Mouse (Mus musculus) layer of hippocampus, adult 11-12 months (tissue): ENCODE data around the gene Usb1.

Experiments
- DNase-seq: peaks from one replicate; pipeline ENCODE4 v3.0.0; 2022; ENCODE audit warnings: low spot score

The Usb1 gene

DNA sequence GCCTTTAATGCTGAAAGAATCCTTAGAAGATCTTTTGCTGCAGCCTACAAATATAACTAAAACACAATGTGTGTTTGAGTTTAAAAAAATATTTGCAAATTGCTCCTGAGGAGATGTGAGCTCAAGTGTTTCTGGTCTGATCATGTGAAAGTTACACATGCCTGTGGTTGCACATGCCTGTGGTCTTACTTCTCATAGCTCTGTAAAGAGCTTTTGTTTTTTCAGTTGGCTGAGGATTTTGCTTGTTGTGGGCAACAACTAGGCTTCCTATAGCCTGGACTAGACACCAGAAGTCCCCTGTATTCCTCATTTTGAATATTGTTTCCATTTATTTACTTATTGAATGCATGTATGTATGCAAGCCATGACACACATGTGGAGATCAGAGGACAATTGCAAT is 4.3 kb downstream of the Usb1 start:
- DNase-seq = no peak

DNA sequence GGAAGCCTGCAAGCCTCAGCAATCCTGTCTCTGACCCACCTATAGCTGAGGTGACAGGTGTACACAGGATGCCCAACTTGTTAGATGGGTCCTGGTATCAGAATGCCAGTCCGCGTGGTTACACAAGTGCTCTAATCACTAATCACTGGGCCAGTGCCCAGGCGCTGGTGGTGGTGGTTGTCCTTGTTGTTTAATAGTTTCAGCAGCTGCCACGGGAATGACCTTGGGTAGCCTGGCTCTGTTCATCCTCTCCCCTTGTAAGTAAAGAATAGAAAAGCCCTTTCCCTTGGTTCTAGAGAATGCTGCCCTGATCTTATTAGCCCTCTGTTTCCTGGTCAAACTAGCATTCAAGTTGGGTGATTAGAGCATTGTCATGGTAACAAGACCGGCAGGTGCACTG is 9.6 kb downstream of the Usb1 start:
- DNase-seq = no peak

DNA sequence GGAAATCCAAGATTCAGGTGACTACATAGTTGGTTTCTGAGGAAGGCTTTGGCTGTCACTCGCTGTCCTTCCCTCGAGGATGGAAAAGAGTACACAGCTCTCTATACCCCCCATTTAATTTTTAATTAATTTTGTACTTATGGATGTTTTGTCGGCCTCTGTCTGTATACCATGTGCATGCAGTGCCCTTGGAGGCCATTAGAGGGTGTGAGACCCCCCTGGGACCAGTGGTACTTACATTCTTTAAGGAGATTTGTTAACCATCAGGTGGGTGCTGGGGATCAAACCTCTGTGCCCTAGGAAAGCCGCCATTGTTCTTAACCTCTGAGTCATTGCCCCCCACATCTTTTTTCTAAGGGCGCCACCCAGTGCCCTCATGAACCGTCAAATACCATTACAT is 12.6 kb downstream of the Usb1 start:
- DNase-seq = no peak

DNA sequence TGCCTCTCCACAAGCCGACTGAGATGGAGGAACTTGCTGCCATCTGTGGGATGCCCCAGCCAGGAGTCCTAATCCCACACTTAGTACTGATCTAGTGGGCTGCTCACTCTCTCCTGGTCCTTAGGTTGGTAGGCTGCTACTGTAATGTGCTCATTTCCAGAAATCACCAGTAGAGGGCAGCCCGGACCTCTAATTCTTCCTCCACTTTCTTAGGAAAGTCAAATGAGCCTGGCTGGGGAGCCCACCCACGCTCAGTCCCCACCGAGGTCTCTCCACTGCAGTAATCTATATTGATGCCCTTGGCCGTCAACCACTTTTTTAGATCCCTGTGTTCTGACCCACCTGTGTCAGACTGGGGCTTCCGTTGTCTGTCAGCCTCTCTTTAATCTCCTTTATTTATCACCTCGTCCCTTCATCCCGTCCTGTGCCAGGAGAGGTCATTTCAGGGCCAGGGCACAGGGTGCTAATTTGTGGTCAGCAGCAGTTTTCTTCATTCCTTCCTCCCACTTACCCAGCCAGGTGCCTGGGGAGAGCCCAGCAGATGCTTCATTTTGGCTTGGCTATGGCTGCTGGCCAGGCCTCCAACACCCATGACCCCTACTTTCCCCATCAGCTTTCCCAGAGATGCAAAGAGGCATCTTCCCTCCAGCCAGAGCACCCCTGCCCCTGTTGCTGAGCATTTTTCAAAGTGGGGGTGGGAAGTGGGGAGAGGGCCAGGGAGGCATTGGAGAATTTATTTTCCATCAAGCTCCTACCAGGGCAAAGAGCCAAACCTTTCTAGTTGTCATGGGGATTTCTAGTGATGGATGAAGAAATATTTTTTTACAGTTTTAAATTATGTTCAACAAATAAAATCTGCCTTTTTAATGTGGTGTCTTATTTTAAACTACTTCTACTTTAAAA is 14.8 kb downstream of the Usb1 start:
- DNase-seq = peak; percentile 85

DNA sequence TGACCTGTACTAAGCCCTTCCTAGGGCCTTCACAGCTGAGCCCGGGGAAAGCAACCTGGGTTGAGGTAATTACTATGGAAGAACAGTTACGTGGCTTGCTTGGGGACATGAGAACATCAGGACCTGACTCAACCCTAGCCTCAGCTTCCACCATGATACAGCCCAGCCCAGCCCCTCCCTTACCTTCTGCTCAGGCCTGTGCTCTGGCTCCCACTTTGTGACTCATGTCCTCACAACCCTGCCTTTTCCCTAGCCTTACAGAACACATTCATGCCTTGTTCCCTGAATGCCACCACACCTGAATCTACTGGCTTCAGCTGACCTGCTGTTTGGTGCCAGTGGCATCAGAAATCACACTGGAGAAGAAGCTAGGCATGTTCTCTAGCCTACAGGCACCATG is 16.3 kb downstream of the Usb1 start:
- DNase-seq = no peak

DNA sequence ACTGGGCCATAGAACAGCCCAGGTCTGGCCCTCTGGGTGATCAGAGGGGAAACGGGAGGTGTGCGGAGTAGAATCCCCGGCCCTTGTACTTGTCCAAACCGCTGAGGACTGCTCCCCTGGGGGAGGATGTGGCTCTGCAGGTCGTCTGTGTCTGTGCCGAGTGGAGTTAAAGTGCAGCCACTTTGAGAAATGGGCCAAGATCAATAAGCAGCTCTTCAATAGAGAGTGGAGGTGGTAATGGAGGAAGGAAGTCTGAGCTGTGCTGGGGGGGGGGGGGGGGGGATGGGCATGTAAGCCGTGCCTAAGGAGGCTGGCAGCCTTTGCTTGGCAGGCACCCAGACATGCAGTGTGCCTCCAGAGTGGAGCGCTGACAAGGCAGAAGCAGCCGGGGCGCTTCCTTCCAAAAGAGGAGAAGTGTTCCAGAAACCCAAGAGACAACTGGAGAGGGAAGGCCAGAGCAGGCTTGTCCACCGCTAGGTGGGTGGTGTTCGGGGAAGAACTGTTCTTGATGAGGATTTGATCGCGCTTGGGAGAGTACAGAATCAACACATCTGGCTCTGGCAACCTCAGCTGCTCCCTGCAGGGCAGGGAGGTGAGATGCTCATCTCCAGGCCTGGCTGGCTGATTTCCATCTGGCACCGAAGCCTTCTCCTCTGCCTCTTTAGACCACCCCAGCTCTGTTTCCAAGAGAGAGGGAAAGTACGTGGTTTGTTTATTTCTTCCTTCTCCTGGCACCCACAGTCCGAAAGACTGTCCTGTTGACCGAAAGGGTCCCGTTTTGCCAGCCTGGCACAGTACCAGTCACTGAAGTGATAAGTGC is 16.9 kb downstream of the Usb1 start:
- peak; percentile 81 for DNase-seq

DNA sequence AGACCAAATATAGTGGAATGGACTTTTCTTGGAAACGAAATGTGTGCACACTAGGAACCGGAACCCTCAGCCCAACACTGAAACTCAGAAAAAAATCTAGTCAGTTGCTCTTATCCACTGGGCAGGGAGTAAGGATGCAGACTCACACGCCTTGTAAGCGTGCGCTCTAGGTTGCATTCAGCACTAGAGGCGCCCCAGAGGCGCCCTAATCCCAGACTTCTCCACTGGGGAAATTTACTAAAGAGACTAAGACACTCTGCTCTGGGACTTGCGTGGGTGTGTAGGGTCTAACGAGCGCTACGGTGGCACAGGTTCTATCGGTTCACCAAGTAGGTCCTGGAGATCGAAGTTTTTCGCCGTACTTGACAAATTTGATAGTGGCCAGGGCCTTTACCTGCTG is 19.4 kb downstream of the Usb1 start:
- no peak for DNase-seq

- peak; percentile 62 for DNase-seq
Measured at GRCm38 (mm10) chr8:95352151-95352870, 20.2 kb downstream of the Usb1 start, which contains the start of gene Mmp15. Gene Mmp15, plus strand, starts transcription at chr8:95352268.

DNA sequence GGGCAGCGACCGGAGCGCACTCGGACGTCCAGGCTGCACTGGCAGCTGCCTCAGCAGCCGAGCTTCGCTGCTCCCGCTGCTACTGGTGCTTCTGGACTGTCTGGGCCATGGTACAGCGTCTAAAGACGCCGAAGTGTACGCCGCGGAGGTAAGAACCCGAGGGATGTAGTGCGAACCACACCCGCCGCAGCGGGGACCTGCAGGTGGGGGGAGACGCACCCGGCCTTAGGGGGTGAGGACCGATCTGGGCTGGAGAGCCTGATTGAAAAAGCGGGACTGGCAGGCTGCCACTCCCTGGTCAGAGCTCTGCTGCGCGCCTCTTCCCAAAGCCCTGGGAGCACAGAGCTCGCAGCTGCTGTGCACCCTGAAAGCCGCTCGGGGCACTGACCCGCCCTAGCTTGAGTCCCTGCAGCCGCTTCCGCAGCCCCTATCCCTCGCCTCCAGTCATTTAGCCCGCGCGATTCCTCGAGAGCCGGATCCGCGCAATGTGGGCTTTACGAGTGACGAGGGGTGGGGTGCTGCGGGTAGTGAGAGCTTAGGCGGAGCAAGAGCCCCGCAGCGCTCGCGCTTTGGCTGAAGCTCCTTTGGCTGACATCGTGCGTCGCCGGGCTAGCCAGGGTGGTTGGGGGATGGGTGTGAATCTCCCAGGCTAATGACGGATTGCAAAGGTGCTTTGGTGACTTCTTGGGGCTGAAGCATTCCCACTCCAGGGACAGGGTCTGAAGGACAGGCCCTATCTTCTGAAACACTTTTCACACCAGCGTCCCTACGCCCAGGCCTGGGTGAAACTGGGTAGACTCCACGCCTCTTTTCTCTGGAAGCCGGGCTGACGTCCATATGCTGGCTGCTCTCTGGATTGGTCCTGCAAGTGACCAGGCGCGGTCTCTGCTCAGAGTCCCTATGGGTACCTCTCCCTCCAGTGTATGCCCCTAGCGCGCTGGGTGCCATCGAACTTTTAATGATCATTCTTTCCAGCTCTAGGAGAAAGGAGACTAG is 21.1 kb downstream of the Usb1 start:
- no peak for DNase-seq

DNA sequence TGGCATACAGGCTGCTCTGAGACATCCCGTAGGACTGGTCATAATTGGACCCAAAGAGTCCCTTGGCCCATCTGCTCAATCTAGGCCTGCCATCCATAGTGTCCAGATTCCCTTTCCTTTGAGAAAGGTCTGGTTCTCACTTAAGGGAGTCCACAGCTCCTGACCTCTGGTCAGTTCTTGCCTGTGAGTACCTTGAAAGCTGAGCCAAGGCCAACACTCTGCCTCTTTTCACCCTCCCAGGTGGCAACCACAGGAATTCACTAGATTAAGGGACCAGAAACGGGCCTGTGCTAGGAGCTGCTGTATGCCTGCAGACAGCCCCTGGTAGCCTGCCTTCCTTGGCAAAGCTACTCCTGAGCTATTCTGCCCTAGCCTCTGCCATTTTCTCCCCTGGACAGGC is 22.5 kb downstream of the Usb1 start:
- DNase-seq = no peak

GRCm38 (mm10) chr8:95358550-95359411 is 26.7 kb downstream of the Usb1 start:
- DNase-seq = no peak

- DNase-seq = no peak
Measured at GRCm38 (mm10) chr8:95360181-95361015, 28.3 kb downstream of the Usb1 start.

DNA sequence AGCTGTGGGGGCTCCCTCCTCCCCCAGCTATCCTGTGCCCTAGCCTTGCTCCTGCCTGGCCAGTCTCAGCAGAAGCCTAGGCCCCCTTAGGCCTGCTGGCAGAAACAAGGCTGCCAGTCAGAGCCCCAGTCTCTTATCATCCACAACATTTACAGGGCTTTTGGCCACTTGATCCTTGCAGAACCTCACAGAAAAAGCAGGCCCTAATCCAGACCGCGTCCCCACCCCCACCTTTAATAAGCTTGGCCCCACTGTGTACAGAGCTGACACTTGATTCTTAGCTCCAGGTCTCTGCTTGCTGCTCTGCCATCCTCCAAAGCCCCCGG is 28.9 kb downstream of the Usb1 start:
- no peak for DNase-seq

- DNase-seq = no peak
Measured at GRCm38 (mm10) chr8:95362272-95362671, 30.2 kb downstream of the Usb1 start.

GRCm38 (mm10) chr8:95363849-95364248 is 31.8 kb downstream of the Usb1 start:
- DNase-seq = no peak

DNA sequence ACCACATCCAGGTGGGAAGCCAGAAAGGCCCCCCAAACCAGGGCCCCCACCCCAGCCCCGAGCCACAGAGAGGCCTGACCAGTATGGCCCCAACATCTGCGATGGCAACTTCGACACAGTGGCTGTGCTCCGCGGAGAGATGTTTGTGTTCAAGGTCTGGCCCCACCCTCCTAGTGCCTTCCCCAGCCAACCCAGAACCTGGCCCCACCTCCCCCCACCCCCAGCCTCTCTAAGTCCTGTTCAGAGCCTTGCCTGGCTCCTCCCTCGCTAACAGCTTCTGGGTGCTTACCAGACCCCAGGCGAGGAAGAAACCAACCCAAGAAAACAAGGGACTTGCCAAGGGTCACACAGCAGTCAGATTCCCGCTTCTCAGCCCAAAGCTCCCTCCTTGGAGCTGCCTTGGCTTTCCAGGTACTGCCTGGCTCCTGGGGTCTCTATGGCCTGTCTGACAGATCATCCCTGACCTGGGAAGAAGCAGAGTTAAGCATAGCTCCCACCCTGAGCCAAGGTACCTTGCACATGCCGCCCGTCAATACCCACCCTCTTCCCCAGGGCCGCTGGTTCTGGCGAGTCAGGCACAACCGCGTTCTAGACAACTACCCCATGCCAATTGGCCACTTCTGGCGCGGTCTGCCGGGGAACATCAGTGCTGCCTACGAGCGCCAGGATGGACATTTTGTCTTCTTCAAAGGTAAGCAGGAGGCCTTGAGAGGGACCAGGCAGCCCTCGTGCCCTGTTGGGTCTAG is 37.7 kb downstream of the Usb1 start:
- no peak for DNase-seq

- DNase-seq = no peak
Measured at GRCm38 (mm10) chr8:95373389-95374002, 41.4 kb downstream of the Usb1 start.

DNA sequence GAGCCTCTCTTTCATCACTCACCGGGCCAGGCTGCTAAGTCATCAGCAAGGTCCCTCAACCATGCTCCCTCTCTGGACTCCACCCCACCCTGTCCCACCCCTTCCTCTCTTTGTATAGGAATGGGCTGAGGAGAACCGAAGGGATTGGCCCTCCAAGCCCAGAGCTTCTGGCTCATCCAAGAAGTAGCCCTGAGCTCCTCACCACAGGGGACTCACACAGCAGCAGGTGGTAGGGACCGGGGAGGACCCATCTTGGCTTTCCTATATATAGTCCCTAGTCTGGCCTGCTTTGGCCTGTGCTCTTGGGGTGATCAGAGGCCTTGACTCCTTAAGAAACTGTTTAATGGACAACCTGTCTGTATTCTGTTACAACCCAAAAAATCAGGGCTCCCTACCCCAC is 42.3 kb downstream of the Usb1 start:
- DNase-seq = no peak
